Mouse (Mus musculus) lung, embryonic 14.5 days (tissue): ENCODE results near the gene Gm28048. TPM values are rescaled to one million over a fixed set of nuclear protein-coding genes. Genes with fewer than 3 reads are reported as not detected.

ENCODE experiments used
- ATAC-seq: fragments of 200-750 bp; cut with Nextera tagmentation; 2 replicates; pipeline ENCODE4 v1.8.0; 2017; ENCODE audit warnings: mild to moderate bottlenecking, moderate TSS enrichment, moderate library complexity; ENCODE audit not compliant: insufficient read depth
- DNase-seq: peaks from one replicate; pipeline ENCODE4 v3.0.0-alpha.2; 2015
- H3K27ac ChIP-seq: fragments of 300-500 bp; sonication (generic); 2 replicates; pipeline ENCODE4 v1.5.1; 2014; ENCODE audit warnings: low read depth, mild to moderate bottlenecking, moderate library complexity
- H3K27me3 ChIP-seq: fragments of 300-500 bp; sonication (generic); 2 replicates; pipeline ENCODE4 v1.6.1; 2014; ENCODE audit warnings: low read length, control low read depth; ENCODE audit not compliant: insufficient read depth
- H3K36me3 ChIP-seq: fragments of 300-500 bp; sonication (generic); 2 replicates; pipeline ENCODE4 v1.6.1; 2014; ENCODE audit warnings: control low read depth; ENCODE audit not compliant: insufficient read depth
- H3K4me1 ChIP-seq: fragments of 300-500 bp; sonication (generic); 2 replicates; pipeline ENCODE4 v1.6.1; 2014; ENCODE audit warnings: antibody characterized with exemption, control low read depth; ENCODE audit not compliant: insufficient read depth
- H3K4me2 ChIP-seq: fragments of 300-500 bp; sonication (generic); 2 replicates; pipeline ENCODE4 v1.6.1; 2014; ENCODE audit warnings: mild to moderate bottlenecking
- H3K4me3 ChIP-seq: fragments of 300-500 bp; sonication (generic); 2 replicates; pipeline ENCODE4 v1.5.1; 2014; ENCODE audit warnings: low read depth, low read length
- H3K9ac ChIP-seq: fragments of 300-500 bp; sonication (generic); 2 replicates; pipeline ENCODE4 v1.6.1; 2014
- H3K9me3 ChIP-seq: fragments of 300-500 bp; sonication (generic); 2 replicates; pipeline ENCODE4 v1.6.1; 2016; ENCODE audit warnings: low read depth, low read length, control low read depth
- CTCF ChIP-seq: IDR thresholded peaks from 2 replicates; pipeline ENCODE4 v1.5.1; 2016; ENCODE audit warnings: antibody characterized with exemption, low read depth
- WGBS: fragments of 180-500 bp; shearing (Covaris S2); extraction: QIAGEN DNeasy Blood & Tissue Kit; methylation state at CpG from one replicate; pipeline ENCODE4 v1.1.7; 2014; 5-methylcytosine and 5-hydroxymethylcytosine counted together
- polyA plus RNA-seq: library from polyadenylated mRNA; unstranded; fragments of >200 nt; fragmentation: Nextera tagmentation; extraction: Ambion mirVana; gene quantifications from 2 replicates; pipeline ENCODE4 v1.2.1, GENCODE M21; 2014

The Gm28048 gene
- polyA plus RNA-seq, 1 experiment from 2014 or later: 15.3 TPM

- ATAC-seq (no peak), DNase-seq (no peak)
- no peak overlapping the region for H3K9ac ChIP-seq
- no peak for TF ChIP-seq CTCF
- H3K9me3 ChIP-seq: no peaks in the 10 kb centered on the region
- peaks cover 19% of the 10 kb centered on the region for H3K4me1 ChIP-seq
- H3K4me2 ChIP-seq: no peak overlapping the region
- no peaks in the 10 kb centered on the region for H3K36me3 ChIP-seq
- no peaks in the 10 kb centered on the region for H3K27me3 ChIP-seq
- H3K4me3 ChIP-seq: no peak overlapping the region
- 40% methylated on average over 8 of the region's 8 CpGs for WGBS
- H3K27ac ChIP-seq: no peak overlapping the region
Observed at GRCm38 (mm10) chr11:22847732-22848648, 133.9 kb downstream of the Gm28048 start.

- TF ChIP-seq CTCF: no peak
- H3K4me1 ChIP-seq: peaks cover 19% of the 10 kb centered on the region
- H3K9ac ChIP-seq: no peak overlapping the region
- 49% methylated on average over 8 of the region's 8 CpGs for WGBS
- H3K4me2 ChIP-seq: no peak overlapping the region
- H3K4me3 ChIP-seq: no peak overlapping the region
- DNase-seq (no peak), ATAC-seq (no peak)
- no peak overlapping the region for H3K27ac ChIP-seq
- no peaks in the 10 kb centered on the region for H3K9me3 ChIP-seq
- H3K36me3 ChIP-seq: no peaks in the 10 kb centered on the region
- no peaks in the 10 kb centered on the region for H3K27me3 ChIP-seq
Observed at GRCm38 (mm10) chr11:22846960-22847731, 134.7 kb downstream of the Gm28048 start.

GRCm38 (mm10) chr11:22846093-22846835 is 135.6 kb downstream of the Gm28048 start:
- H3K4me1 ChIP-seq: peaks cover 19% of the 10 kb centered on the region
- no peak for TF ChIP-seq CTCF
- no peak overlapping the region for H3K4me3 ChIP-seq
- no peak overlapping the region for H3K4me2 ChIP-seq
- H3K9ac ChIP-seq: no peak overlapping the region
- H3K27ac ChIP-seq: no peak overlapping the region
- no peaks in the 10 kb centered on the region for H3K9me3 ChIP-seq
- no peaks in the 10 kb centered on the region for H3K27me3 ChIP-seq
- ATAC-seq (no peak), DNase-seq (no peak)
- H3K36me3 ChIP-seq: no peaks in the 10 kb centered on the region
- whole genome bisulfite sequencing: 55% methylated on average over 6 of the region's 6 CpGs

- Histone ChIP-seq H3K4me2 (no peak overlapping the region), H3K4me3 (no peak overlapping the region), H3K36me3 (no peaks in the 10 kb centered on the region), H3K4me1 (peaks cover 11% of the 10 kb centered on the region), H3K9me3 (no peaks in the 10 kb centered on the region), H3K9ac (no peak overlapping the region), H3K27ac (no peak overlapping the region), H3K27me3 (no peaks in the 10 kb centered on the region)
- no peak for ATAC-seq
- no peak for TF ChIP-seq CTCF
- 54% methylated on average over 4 of the region's 4 CpGs for WGBS
- peak; percentile 28 for DNase-seq
Observed at GRCm38 (mm10) chr11:22844754-22845718, 136.9 kb downstream of the Gm28048 start.

- Histone ChIP-seq H3K9ac (no peak overlapping the region), H3K9me3 (no peaks in the 10 kb centered on the region), H3K27ac (no peak overlapping the region), H3K36me3 (no peaks in the 10 kb centered on the region), H3K4me1 (no peaks in the 10 kb centered on the region), H3K4me2 (no peak overlapping the region), H3K27me3 (no peaks in the 10 kb centered on the region), H3K4me3 (no peak overlapping the region)
- WGBS: 74% methylated on average over 3 of the region's 3 CpGs
- ATAC-seq (no peak), DNase-seq (no peak)
- TF ChIP-seq CTCF: no peak
Observed at GRCm38 (mm10) chr11:22839456-22839855, 142.4 kb downstream of the Gm28048 start.

GRCm38 (mm10) chr11:22838361-22838760 is 143.5 kb downstream of the Gm28048 start:
- no peak for TF ChIP-seq CTCF
- H3K4me3 ChIP-seq: no peak overlapping the region
- ATAC-seq: no peak
- no peak for DNase-seq
- WGBS: 48% methylated on average over 1 of the region's 1 CpGs
- H3K36me3 ChIP-seq: peaks cover 6% of the 10 kb centered on the region; the same call in 1 of the 2 replicates
- H3K9me3 ChIP-seq: no peaks in the 10 kb centered on the region
- no peaks in the 10 kb centered on the region for H3K27me3 ChIP-seq
- H3K4me1 ChIP-seq: no peaks in the 10 kb centered on the region
- H3K4me2 ChIP-seq: no peak overlapping the region
- no peak overlapping the region for H3K9ac ChIP-seq
- H3K27ac ChIP-seq: peak overlapping the region; percentile 50; the same call in 1 of the 2 replicates
